ENCODE assay signal across 8 mouse cellular contexts in the genomic region with DNA sequence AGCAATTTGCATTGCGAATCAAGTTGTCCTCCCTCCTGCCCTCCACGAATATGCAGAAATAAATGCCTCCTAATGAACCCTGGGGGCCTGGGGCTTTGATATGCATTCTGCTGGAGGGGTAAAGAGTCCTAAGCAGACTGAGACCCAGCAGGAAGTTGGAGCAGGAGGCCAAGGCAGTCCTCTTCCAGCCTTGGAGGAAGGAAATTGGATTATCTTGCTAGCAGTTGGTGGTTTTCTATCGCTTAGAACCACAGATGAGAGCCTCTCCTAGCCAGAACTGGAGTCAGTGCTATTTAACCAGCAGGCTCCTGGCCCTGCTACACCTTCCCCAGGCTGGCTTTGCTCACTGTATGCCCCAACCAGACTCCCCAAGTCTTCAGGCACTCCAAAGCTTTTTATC.
DNase-seq lines count a peak whose midpoint lies in the region; ATAC-seq and TF ChIP-seq lines count a peak whose summit lies in the region.

No protein-coding gene starts in this region.

- no peak overlapping the region for H3K9ac ChIP-seq in limb, embryonic 12.5 days (replicated peaks)

- DNase-seq in ES-CJ7 (ENCODE audit: low read depth, low spot score): peak; percentile 96
- DNase-seq in brain, embryonic 14.5 days (ENCODE audit: low read depth): peak; percentile 84
- DNase-seq in forebrain, embryonic 10.5 days (ENCODE audit: extremely low spot score, low spot score): no peak
- no peak for DNase-seq in lung, postnatal 4 days
- no peak for DNase-seq in kidney, adult 11 months
- DNase-seq in kidney, postnatal 36 days: no peak
- no peak for DNase-seq in frontal cortex, adult 2 months (ENCODE audit: extremely low spot score in 1 of 2, low spot score in 1 of 2)

- H3K4me2 ChIP-seq in limb, embryonic 12.5 days: no peak overlapping the region

- ATAC-seq in limb, embryonic 12.5 days (ENCODE audit: insufficient number of reproducible peaks, insufficient read depth, low FRiP score, low TSS enrichment, low read depth): no peak; the same call in 1 of the 2 replicates

- no peaks in the 10 kb centered on the region for H3K9me3 ChIP-seq in forebrain, embryonic 10.5 days
- H3K9me3 ChIP-seq in limb, embryonic 12.5 days: 0 out of 2 replicates have a peak, but pooled peaks cover 8% of the 10 kb centered on the region

- H3K27me3 ChIP-seq in forebrain, embryonic 10.5 days (ENCODE audit: poor library complexity, severe bottlenecking): peaks cover 18% of the 10 kb centered on the region
- H3K27me3 ChIP-seq in limb, embryonic 12.5 days: no peaks in the 10 kb centered on the region

- no peaks in the 10 kb centered on the region for H3K36me3 ChIP-seq in forebrain, embryonic 10.5 days (replicated peaks)
- H3K36me3 ChIP-seq in limb, embryonic 12.5 days: no peaks in the 10 kb centered on the region

- TF ChIP-seq CTCF in brain, embryonic 14.5 days (IDR thresholded peaks at IDR 0.05; ENCODE audit: borderline replicate concordance, extremely low read depth, insufficient read depth, insufficient read length): no peak

- H3K4me1 ChIP-seq in forebrain, embryonic 10.5 days: peaks cover 21% of the 10 kb centered on the region
- peaks cover 17% of the 10 kb centered on the region for H3K4me1 ChIP-seq in limb, embryonic 12.5 days (replicated peaks)

- no peak overlapping the region for H3K4me3 ChIP-seq in forebrain, embryonic 10.5 days
- no peak overlapping the region for H3K4me3 ChIP-seq in limb, embryonic 12.5 days (replicated peaks)

- peak overlapping the region; percentile 70 for H3K27ac ChIP-seq in forebrain, embryonic 10.5 days
- peak overlapping the region; percentile 53; the same call in 1 of the 2 replicates for H3K27ac ChIP-seq in limb, embryonic 12.5 days

- no peak for TF ChIP-seq POLR2A in brain, embryonic 14.5 days (IDR thresholded peaks at IDR 0.05; ENCODE audit: borderline replicate concordance, extremely low read depth, insufficient read depth, insufficient read length, poor library complexity, severe bottlenecking)

- 7% methylated on average over 3 of the region's 3 CpGs for WGBS in forebrain, embryonic 10.5 days
- WGBS in limb, embryonic 12.5 days: 8% methylated on average over 3 of the region's 3 CpGs

Comparison
In these comparisons a context has a peak if more than half of its experiments do, and no peak if none do; other contexts are left out.
1. DNase-seq: peak in ES-CJ7 (single experiment) and brain, embryonic 14.5 days (single experiment); none in forebrain, embryonic 10.5 days (single experiment), lung, postnatal 4 days (0 of 2), kidney, adult 11 months (single experiment), kidney, postnatal 36 days (0 of 2) and frontal cortex, adult 2 months (0 of 2).